ENCODE assay signal across 21 mouse cellular contexts in the genomic region with DNA sequence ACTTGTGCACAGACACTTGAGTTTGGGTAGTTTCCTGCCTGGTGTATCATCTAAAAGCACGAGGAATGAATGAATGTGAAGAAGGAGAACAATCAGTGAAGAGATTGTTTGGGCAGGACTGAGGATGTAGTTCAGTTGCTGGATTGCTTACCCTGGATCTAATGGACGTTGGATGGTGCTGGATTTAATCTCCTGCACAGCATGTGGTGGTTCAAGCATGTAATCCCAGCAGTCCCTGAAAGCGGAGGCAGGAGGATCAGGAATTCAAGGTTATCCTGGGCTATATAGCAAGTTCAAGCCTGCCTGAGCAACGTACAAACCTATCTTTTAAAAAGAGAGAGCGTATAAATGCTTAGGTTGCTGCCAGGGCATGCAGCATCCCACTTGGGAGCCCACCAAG.
"Had no signal": no experiment of that assay in that cellular context is flagged by ENCODE, and none has a peak within 500 bp of the region (broad histone marks: within the 10 kb centered on the region; RNA-seq: fewer than 3 reads in every experiment).

No protein-coding gene starts in this region.

- DNase-seq: heart, postnatal 10 days; heart, postnatal 14 days; heart, postnatal 36 days; heart, postnatal 4 days; kidney, adult 11 months; kidney, adult 18-20 months; kidney, adult 2 months; kidney, adult 8-10 months; kidney, adult 9 months; kidney, postnatal 10 days; kidney, postnatal 14 days; kidney, postnatal 25 days; kidney, postnatal 36 days; kidney, postnatal 4 days; layer of hippocampus, adult 9-11 months; layer of hippocampus, postnatal 36 days had no signal

- ATAC-seq: hindbrain, embryonic 16.5 days; hindbrain, postnatal 0 days; inflammation-experienced regulatory T-cells, adult 6 months; intestine, embryonic 15.5 days; intestine, postnatal 0 days had no signal
